Mouse (Mus musculus) hindbrain, embryonic 12.5 days (tissue): ENCODE measurements at regions not wholly inside any gene's neighbourhood (a gene's known extent, or its start where the extent isn't known, plus 50 kb on each side); places are given as distances from the start of the nearest gene placed in this dataset.

Experiments used
- ATAC-seq: fragments of 200-750 bp; cut with Nextera tagmentation; 2 replicates; pipeline ENCODE4 v1.8.0; 2017; ENCODE audit warnings: moderate TSS enrichment; ENCODE audit not compliant: low FRiP score
- H3K27ac ChIP-seq: fragments of 300-500 bp; sonication (generic); 2 replicates; pipeline ENCODE4 v1.5.1; 2016; ENCODE audit warnings: mild to moderate bottlenecking
- H3K27me3 ChIP-seq: fragments of 300-500 bp; sonication (generic); 2 replicates; pipeline ENCODE4 v1.6.1; 2016; ENCODE audit warnings: mild to moderate bottlenecking
- H3K36me3 ChIP-seq: fragments of 300-500 bp; sonication (generic); 2 replicates; pipeline ENCODE4 v1.6.1; 2016; ENCODE audit warnings: mild to moderate bottlenecking
- H3K4me1 ChIP-seq: fragments of 300-500 bp; sonication (generic); 2 replicates; pipeline ENCODE4 v1.6.1; 2016
- H3K4me2 ChIP-seq: fragments of 300-500 bp; sonication (generic); replicated peaks from 2 replicates; pipeline ENCODE4 v1.6.1; 2016; ENCODE audit warnings: mild to moderate bottlenecking
- H3K4me3 ChIP-seq: fragments of 300-500 bp; sonication (generic); 2 replicates; pipeline ENCODE4 v1.5.1; 2016; ENCODE audit warnings: mild to moderate bottlenecking
- H3K9ac ChIP-seq: fragments of 300-500 bp; sonication (generic); 2 replicates; pipeline ENCODE4 v1.6.1; 2016; ENCODE audit warnings: mild to moderate bottlenecking, moderate library complexity
- H3K9me3 ChIP-seq: fragments of 300-500 bp; sonication (generic); replicated peaks from 2 replicates; pipeline ENCODE4 v1.6.1; 2016; ENCODE audit warnings: mild to moderate bottlenecking
- WGBS: fragments of 180-500 bp; shearing (Covaris S2); methylation state at CpG from one replicate; pipeline ENCODE4 v1.1.7; 2016; 5-methylcytosine and 5-hydroxymethylcytosine counted together

DNA sequence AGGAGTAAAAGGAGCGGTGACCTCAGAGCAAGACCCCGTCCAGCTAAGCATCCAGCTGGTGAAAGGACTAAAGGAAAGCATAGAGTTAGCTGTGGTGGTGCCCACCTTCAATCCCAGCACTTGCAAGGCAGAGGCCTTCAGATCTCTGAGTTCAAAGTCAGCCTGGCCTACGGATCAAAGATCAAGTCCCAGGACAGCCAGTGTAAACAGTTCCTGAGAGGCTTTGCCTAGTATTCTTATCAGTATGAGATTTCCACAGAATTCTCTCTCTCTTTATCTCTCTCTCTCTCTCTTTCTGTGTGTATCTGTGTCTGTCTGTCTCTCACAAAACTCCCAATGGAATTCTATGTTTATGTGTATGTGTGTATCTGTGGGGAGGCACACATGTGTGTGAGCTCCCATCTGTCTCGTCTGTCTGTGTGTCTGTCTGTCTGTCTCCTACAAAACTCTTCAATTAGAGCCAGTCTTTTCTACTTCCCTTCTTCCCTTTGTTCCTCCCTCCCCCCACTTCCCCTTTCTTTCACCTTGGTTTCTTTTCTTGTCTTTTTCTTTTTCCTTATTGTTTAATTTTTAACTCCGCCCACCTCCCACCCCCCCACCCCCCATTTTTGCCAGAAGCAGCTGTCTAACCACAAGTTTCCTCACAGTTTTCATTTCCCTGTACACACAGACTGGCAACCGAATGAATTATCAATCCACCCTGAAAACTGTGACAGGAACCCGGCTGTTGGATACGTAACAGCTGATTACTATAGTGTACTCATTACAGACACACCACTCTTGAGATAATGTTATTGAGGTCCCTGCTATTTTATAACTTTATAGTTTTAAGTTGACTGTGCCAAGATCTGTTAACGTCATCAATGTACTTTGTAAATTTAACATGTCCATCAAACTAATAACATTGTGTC is 67.3 kb upstream of the Fam3c start:
- Histone ChIP-seq H3K4me3 (no peak overlapping the region), H3K27ac (no peak overlapping the region), H3K9me3 (no peaks in the 10 kb centered on the region), H3K27me3 (no peaks in the 10 kb centered on the region), H3K36me3 (no peaks in the 10 kb centered on the region), H3K9ac (no peak overlapping the region), H3K4me1 (no peaks in the 10 kb centered on the region), H3K4me2 (no peak overlapping the region)
- no peak for ATAC-seq
- 72% methylated on average over 9 of the region's 9 CpGs for WGBS

DNA sequence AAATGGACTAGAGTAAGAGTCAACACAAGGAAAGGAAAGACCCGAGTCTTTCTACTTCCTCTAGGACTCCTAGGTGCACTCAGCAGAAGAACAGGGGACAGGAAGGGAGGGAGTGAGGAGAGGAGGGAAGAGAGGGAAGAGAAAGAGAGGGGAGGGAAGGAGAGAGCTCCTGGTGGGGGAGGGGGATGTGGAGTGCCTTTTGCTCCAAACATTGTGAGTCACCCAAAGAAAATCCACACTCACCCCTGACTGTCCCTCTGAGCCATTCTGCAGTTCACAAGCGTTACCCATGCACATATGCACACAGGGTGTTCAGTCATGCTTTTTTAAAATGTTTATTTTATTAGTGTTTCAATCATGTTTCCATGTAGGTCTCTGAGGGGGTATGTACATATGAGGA is 65.5 kb upstream of the Fam3c start:
- 79% methylated on average over 2 of the region's 2 CpGs for WGBS
- no peak overlapping the region for H3K4me2 ChIP-seq
- H3K9me3 ChIP-seq: no peaks in the 10 kb centered on the region
- H3K27ac ChIP-seq: no peak overlapping the region
- no peak overlapping the region for H3K9ac ChIP-seq
- no peak overlapping the region for H3K4me3 ChIP-seq
- H3K4me1 ChIP-seq: no peaks in the 10 kb centered on the region
- H3K27me3 ChIP-seq: no peaks in the 10 kb centered on the region
- ATAC-seq: no peak
- H3K36me3 ChIP-seq: no peaks in the 10 kb centered on the region

DNA sequence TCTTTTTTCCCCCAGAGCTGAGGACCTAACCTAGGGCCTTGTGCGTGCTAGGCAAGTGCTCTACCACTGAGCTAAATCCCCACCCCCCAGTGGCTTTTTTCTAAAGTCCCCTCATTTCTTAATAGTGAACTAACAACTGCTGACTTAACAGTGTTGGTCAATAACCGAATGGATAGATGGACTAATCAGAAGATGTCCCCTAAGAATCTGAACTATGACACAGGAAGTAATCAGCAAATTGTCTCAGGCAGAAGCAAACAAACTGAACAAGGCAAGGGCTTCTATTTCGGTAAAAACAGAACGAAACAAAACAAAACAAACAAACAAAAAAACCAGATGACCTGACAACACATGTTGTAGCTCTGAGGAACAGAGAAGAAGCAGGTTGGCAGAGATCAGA is 62.2 kb upstream of the Fam3c start:
- Histone ChIP-seq H3K36me3 (no peaks in the 10 kb centered on the region), H3K4me2 (no peak overlapping the region), H3K9me3 (no peaks in the 10 kb centered on the region), H3K27ac (no peak overlapping the region), H3K4me1 (no peaks in the 10 kb centered on the region), H3K9ac (no peak overlapping the region), H3K4me3 (no peak overlapping the region), H3K27me3 (no peaks in the 10 kb centered on the region)
- ATAC-seq: no peak
- 83% methylated on average over 4 of the region's 4 CpGs for WGBS

DNA sequence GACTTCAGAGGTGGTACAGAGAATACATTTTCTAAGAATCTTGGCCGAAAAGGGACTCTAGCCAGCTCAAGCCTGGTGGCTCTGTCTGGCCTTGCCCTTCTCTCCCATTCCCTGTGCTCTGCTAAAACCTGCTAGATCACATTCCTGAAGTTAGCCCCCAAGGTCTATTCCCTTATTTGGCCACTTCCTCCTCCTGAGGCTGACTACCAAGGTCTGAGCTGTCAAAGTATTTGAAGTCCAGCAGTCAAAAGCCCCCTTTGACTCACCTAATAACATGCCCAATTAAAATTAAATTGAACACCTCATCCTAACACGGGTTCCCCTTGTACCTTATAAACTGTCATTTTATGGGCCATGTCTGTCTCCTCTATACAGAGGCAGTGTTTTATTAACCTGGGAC is 61.1 kb upstream of the Fam3c start:
- Histone ChIP-seq H3K4me3 (no peak overlapping the region), H3K9me3 (no peaks in the 10 kb centered on the region), H3K27me3 (no peaks in the 10 kb centered on the region), H3K4me1 (0 out of 2 replicates have a peak, but pooled peaks cover 3% of the 10 kb centered on the region), H3K9ac (no peak overlapping the region), H3K36me3 (no peaks in the 10 kb centered on the region), H3K27ac (no peak overlapping the region), H3K4me2 (no peak overlapping the region)
- no peak for ATAC-seq
- WGBS: 41% methylated on average over 2 of the region's 2 CpGs

DNA sequence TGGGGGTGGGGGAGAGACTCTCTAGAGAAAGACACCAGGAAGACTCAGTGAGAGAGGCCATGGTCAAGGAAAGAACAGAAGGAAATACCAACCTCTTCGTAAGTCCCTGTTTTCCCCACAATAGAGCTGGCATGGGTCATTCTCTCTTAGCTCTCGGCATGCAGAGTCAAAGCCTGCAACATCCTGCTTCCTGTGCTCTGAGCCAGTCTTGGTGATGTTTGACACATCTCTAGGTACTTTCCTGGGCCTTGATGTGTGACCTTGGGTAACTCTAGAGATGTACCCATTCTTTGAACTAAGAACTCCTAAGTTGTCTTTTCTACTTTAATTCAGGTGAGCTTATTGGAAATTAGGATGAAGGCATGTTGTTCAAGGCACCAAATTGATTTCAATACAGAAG is 55.8 kb upstream of the Fam3c start:
- Histone ChIP-seq H3K27ac (no peak overlapping the region), H3K4me3 (no peak overlapping the region), H3K36me3 (no peaks in the 10 kb centered on the region), H3K27me3 (no peaks in the 10 kb centered on the region), H3K9ac (no peak overlapping the region), H3K4me1 (0 out of 2 replicates have a peak, but pooled peaks cover 3% of the 10 kb centered on the region), H3K4me2 (no peak overlapping the region), H3K9me3 (no peaks in the 10 kb centered on the region)
- no peak for ATAC-seq
- 88% methylated on average over 2 of the region's 2 CpGs for WGBS

DNA sequence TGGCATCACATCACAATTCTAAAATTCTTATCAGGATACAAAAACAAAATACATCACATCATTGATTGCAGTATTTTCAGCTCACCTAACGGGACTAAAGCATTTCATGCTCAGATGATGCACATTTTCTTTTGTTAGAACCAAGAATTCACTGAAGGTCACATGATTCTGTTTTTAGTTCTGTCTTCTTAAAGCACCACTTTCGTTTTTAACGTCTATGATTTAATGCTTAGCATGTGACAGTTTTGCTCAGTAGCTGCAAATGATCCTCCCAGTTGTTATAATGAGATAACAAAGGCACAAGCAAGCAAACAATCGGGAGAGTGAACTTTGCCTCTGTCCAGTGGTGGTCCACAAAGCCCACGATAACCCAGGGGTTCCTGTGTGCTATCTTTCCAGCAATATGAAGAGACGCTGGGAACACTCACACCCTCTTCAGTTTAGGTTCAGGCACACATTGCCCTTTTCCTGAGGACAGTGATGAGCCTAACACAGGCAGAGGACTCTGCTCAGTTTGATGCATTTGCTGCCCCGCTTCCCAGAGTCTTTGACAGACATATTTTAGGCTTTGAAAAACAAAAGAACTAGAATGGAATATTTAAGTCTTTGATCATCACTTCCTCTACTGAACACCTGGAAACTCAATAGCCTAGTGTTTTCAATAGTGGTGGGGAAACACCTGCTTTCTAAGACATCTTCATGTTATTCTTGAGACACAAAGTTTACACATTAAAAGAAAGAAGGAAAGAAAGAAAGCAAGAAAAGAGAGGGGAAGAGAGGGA is 53.0 kb upstream of the Fam3c start:
- Histone ChIP-seq H3K27me3 (no peaks in the 10 kb centered on the region), H3K9ac (no peak overlapping the region), H3K9me3 (no peaks in the 10 kb centered on the region), H3K4me1 (0 out of 2 replicates have a peak, but pooled peaks cover 3% of the 10 kb centered on the region), H3K36me3 (no peaks in the 10 kb centered on the region), H3K4me2 (no peak overlapping the region), H3K27ac (no peak overlapping the region), H3K4me3 (no peak overlapping the region)
- 78% methylated on average over 7 of the region's 7 CpGs for WGBS
- ATAC-seq: no peak
